Mouse (Mus musculus) bone marrow macrophage, adult 2 months (primary cell): ENCODE results near the gene Cyp2t4. TPM values are rescaled to one million over a fixed set of nuclear protein-coding genes. Genes with fewer than 3 reads are reported as not detected.

Experiments
- H3K27ac ChIP-seq: 2 replicates; pipeline ENCODE4 v1.5.1; 2012; ENCODE audit warnings: low read depth, low read length; ENCODE audit not compliant: insufficient read depth
- H3K4me1 ChIP-seq: 2 replicates; pipeline ENCODE4 v1.6.1; 2012; ENCODE audit warnings: low read length; ENCODE audit not compliant: control insufficient read depth, insufficient read depth
- H3K4me3 ChIP-seq: 2 replicates; pipeline ENCODE4 v1.5.1; 2012; ENCODE audit warnings: mild to moderate bottlenecking, low read length, moderate library complexity; ENCODE audit not compliant: insufficient read depth
- CTCF ChIP-seq: IDR thresholded peaks from 2 replicates; pipeline ENCODE4 v1.5.1; 2012; ENCODE audit warnings: low read depth, mild to moderate bottlenecking, low read length, moderate library complexity
- POLR2A ChIP-seq: IDR thresholded peaks from 2 replicates; pipeline ENCODE4 v1.6.1; 2012; ENCODE audit warnings: mild to moderate bottlenecking, low read depth, low read length, borderline replicate concordance
- polyA plus RNA-seq: library from polyadenylated mRNA; stranded (reverse); fragments of >200 nt; gene quantifications from 2 replicates; pipeline ENCODE4 v1.2.4, GENCODE M21; 2012; ENCODE audit not compliant: missing spikeins, insufficient read depth, insufficient read length

The Cyp2t4 gene
- polyA plus RNA-seq, 1 experiment = not detected

DNA sequence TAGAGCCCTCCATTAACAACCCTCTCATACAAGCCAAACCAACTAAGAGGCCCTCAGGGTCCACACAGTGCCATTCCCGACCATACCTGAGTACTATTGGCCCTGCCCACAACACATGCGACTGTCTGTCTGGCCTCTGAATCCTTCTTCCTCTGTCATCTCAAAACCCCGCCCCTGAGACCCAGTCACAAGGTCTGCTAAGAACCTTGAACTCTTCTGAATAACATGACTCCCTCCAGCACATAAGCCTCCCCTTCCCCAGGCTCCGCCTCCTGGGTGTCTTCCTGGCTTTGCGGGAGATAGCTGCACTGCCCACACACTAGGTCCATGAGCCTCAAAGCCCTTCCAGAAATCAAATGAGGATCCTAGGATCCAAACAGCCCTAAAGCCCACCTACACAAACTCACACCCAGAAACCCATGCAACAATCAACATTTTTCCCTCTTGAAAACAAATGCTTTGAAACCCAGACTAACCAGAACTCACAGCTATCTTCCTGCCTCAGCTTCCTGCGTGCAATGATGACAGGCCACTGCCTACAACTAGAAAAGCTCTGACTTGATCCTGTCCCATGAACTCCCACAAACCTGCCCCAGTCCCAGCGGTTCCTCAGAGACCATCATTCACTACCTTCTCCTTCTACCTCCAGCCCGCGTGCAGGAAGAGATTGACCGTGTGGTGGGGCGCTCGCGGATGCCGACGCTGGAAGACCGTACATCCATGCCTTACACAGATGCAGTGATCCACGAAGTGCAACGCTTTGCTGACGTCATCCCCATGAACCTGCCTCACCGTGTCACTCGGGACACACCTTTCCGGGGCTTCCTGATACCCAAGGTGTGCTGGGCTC lies 22.8 kb upstream of the Cyp2t4 start:
- H3K27ac ChIP-seq = no peak overlapping the region

GRCm38 (mm10) chr7:27131387-27131786 lies 22.1 kb upstream of the Cyp2t4 start:
- TF ChIP-seq CTCF = no peak
- TF ChIP-seq POLR2A = no peak
- Histone ChIP-seq H3K4me1 (no peaks in the 10 kb centered on the region), H3K4me3 (no peak overlapping the region), H3K27ac (no peak overlapping the region)

More for the DNA sequence above, 22.8 kb upstream of the Cyp2t4 start:
- Histone ChIP-seq H3K4me3 (no peak overlapping the region), H3K4me1 (no peaks in the 10 kb centered on the region)
- TF ChIP-seq CTCF = no peak
- no peak for TF ChIP-seq POLR2A

GRCm38 (mm10) chr7:27132588-27132987 lies 20.9 kb upstream of the Cyp2t4 start:
- TF ChIP-seq CTCF (peak; percentile 79), POLR2A (no peak)
- H3K4me1 ChIP-seq = no peaks in the 10 kb centered on the region
- H3K27ac ChIP-seq = no peak overlapping the region
- H3K4me3 ChIP-seq = no peak overlapping the region

GRCm38 (mm10) chr7:27133156-27133555 lies 20.4 kb upstream of the Cyp2t4 start:
- TF ChIP-seq POLR2A = no peak
- no peak for TF ChIP-seq CTCF
- Histone ChIP-seq H3K4me1 (no peaks in the 10 kb centered on the region), H3K27ac (no peak overlapping the region), H3K4me3 (no peak overlapping the region)

- H3K4me3 ChIP-seq = no peak overlapping the region
- TF ChIP-seq POLR2A (no peak), CTCF (no peak)
- no peaks in the 10 kb centered on the region for H3K4me1 ChIP-seq
- H3K27ac ChIP-seq = no peak overlapping the region
Measured at GRCm38 (mm10) chr7:27133757-27134156, 19.8 kb upstream of the Cyp2t4 start.

DNA sequence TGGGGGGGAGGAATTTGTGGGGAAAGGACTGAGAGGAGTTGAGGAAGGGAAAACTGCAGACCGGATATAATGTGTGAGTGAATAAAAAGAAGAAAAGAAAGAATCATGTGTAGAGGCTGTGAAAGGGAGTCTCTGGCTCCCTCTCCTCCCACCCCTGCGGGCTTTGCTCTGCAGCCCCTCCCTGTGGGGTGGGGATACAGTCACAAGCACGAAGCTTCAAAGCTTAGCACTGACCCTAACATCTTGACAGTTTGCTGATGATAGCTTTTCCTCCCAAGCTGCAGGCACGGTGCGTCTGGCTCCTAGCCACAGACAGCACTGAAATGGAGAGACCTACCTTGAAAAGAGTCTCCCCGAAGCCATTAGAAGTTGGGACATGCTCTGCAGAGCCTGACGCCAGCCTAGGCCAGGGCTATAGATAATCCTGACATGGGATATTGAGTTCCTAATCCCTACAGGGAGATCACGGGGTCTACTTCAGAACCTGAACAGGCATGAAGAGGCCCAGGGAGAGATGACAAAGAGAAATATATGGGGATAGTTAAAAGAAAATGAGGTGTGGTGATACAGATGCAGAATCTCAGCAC lies 17.0 kb upstream of the Cyp2t4 start:
- no peaks in the 10 kb centered on the region for H3K4me1 ChIP-seq
- TF ChIP-seq POLR2A = no peak
- TF ChIP-seq CTCF = no peak
- no peak overlapping the region for H3K27ac ChIP-seq
- H3K4me3 ChIP-seq = no peak overlapping the region

DNA sequence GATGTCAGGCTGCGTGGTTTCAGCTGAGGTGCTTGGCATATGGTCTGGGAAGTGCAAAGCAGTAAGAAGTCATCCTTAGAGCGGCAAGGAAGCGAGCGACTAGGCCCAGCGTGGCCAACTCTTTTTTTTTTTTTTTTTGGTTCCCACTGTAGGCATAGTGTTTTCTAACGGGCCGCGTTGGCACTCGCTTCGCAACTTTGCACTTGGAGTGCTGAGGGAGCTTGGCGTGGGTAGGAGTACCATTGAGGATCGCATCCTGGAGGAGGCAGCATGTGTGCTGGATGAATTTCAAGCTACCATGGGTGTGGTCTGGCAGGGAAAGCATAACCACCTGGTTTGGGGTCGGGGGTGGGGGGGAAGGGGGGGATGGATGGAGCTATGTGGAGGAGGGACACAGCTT lies 2.5 kb downstream of the Cyp2t4 start:
- Histone ChIP-seq H3K4me3 (no peak overlapping the region), H3K4me1 (peaks cover 10% of the 10 kb centered on the region), H3K27ac (no peak overlapping the region)
- TF ChIP-seq CTCF (no peak), POLR2A (no peak)

- TF ChIP-seq CTCF = no peak
- H3K4me3 ChIP-seq = no peak overlapping the region
- peaks cover 29% of the 10 kb centered on the region for H3K4me1 ChIP-seq
- H3K27ac ChIP-seq = no peak overlapping the region
Measured at GRCm38 (mm10) chr7:27158171-27158570, 4.7 kb downstream of the Cyp2t4 start.

DNA sequence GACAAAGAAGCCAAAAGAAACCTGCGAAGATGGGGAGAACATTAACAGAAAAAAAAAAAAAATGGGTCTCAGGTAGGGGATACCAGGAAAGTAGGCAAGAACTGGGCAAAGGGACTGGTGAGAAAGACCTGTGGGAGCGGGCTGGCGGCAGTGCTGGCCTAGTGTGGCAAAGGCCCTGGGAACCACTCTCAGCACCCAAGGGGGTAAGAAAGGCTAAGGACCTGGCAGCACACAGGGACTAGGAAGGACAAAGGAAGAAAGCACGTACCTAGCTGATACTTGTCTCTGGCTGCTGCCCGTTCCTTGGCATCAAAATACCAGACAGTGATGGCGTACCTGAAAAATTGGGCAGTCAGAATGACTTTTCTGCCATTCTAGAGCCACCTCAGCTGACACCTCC lies 5.7 kb downstream of the Cyp2t4 start:
- Histone ChIP-seq H3K27ac (no peak overlapping the region), H3K4me1 (peaks cover 34% of the 10 kb centered on the region), H3K4me3 (no peak overlapping the region)
- TF ChIP-seq POLR2A (no peak), CTCF (no peak)

GRCm38 (mm10) chr7:27159882-27160281 lies 6.4 kb downstream of the Cyp2t4 start:
- H3K27ac ChIP-seq = no peak overlapping the region

More at GRCm38 (mm10) chr7:27159882-27160281, 6.4 kb downstream of the Cyp2t4 start:
- TF ChIP-seq CTCF = peak; percentile 75
- TF ChIP-seq POLR2A = no peak
- Histone ChIP-seq H3K4me1 (peaks cover 34% of the 10 kb centered on the region), H3K4me3 (no peak overlapping the region)
